Mouse (Mus musculus): ENCODE results near the gene Brd1. TPM values are rescaled to one million over a fixed set of nuclear protein-coding genes. Genes with fewer than 3 reads are reported as not detected.

Gene Brd1
- polyA plus RNA-seq, 1 experiment from 2014 or later, result 23.6 TPM

- H3K9me3 ChIP-seq (ENCODE audit: control insufficient read depth, low read length), result no peaks in the 10 kb centered on the region
- no peak overlapping the region for H3K9ac ChIP-seq (ENCODE audit: low read length)
- H3K27me3 ChIP-seq (replicated peaks; ENCODE audit: control insufficient read depth, insufficient read depth, low read length), result peaks cover 3% of the 10 kb centered on the region; the same call in 1 of the 2 replicates
- no peak overlapping the region for H3K4me3 ChIP-seq (ENCODE audit: low read depth, low read length)
- H3K27ac ChIP-seq (ENCODE audit: low read depth), result no peak overlapping the region
- H3K4me1 ChIP-seq (replicated peaks; ENCODE audit: control insufficient read depth, insufficient read depth, low read length), result no peaks in the 10 kb centered on the region
- no peak for ATAC-seq (replicated peaks; ENCODE audit: low FRiP score, low TSS enrichment, low read depth)
- H3K36me3 ChIP-seq (ENCODE audit: control insufficient read depth, insufficient read depth, low read length), result no peaks in the 10 kb centered on the region
- 31% methylated on average over 11 of the region's 11 CpGs for WGBS
- DNase-seq (ENCODE audit: low spot score), result no peak
- no peak overlapping the region for H3K4me2 ChIP-seq (ENCODE audit: low read length)
These were observed 71.0 kb downstream of the Brd1 start for GRCm38 (mm10) chr15:88663041-88663440.

GRCm38 (mm10) chr15:88662111-88662850, 71.8 kb downstream of the Brd1 start:
- H3K4me2 ChIP-seq (ENCODE audit: low read length), result peak overlapping the region; percentile 18; the same call in 1 of the 2 replicates
- WGBS, result 4% methylated on average over 22 of the region's 22 CpGs
- H3K9me3 ChIP-seq (ENCODE audit: control insufficient read depth, low read length), result no peaks in the 10 kb centered on the region
- no peak for ATAC-seq (replicated peaks; ENCODE audit: low FRiP score, low TSS enrichment, low read depth)
- H3K9ac ChIP-seq (ENCODE audit: low read length), result no peak overlapping the region
- no peak overlapping the region for H3K4me3 ChIP-seq (ENCODE audit: low read depth, low read length)
- H3K27ac ChIP-seq (ENCODE audit: low read depth), result no peak overlapping the region
- peak; percentile 76 for DNase-seq (ENCODE audit: low spot score)
- peaks cover 3% of the 10 kb centered on the region; the same call in 1 of the 2 replicates for H3K27me3 ChIP-seq (replicated peaks; ENCODE audit: control insufficient read depth, insufficient read depth, low read length)
- no peaks in the 10 kb centered on the region for H3K36me3 ChIP-seq (ENCODE audit: control insufficient read depth, insufficient read depth, low read length)
- H3K4me1 ChIP-seq (replicated peaks; ENCODE audit: control insufficient read depth, insufficient read depth, low read length), result no peaks in the 10 kb centered on the region

GRCm38 (mm10) chr15:88661654-88662053, 72.4 kb downstream of the Brd1 start:
- Histone ChIP-seq H3K9ac (ENCODE audit: low read length) (no peak overlapping the region), H3K4me1 (replicated peaks; ENCODE audit: control insufficient read depth, insufficient read depth, low read length) (no peaks in the 10 kb centered on the region), H3K4me2 (ENCODE audit: low read length) (no peak overlapping the region), H3K27ac (ENCODE audit: low read depth) (no peak overlapping the region), H3K36me3 (ENCODE audit: control insufficient read depth, insufficient read depth, low read length) (no peaks in the 10 kb centered on the region), H3K9me3 (ENCODE audit: control insufficient read depth, low read length) (no peaks in the 10 kb centered on the region), H3K4me3 (ENCODE audit: low read depth, low read length) (no peak overlapping the region), H3K27me3 (replicated peaks; ENCODE audit: control insufficient read depth, insufficient read depth, low read length) (peaks cover 3% of the 10 kb centered on the region; the same call in 1 of the 2 replicates)
- 61% methylated on average over 3 of the region's 3 CpGs for WGBS
- no peak for ATAC-seq (replicated peaks; ENCODE audit: low FRiP score, low TSS enrichment, low read depth)
- DNase-seq (ENCODE audit: low spot score), result no peak

GRCm38 (mm10) chr15:88652006-88652405, 82.0 kb downstream of the Brd1 start:
- Histone ChIP-seq H3K4me3 (ENCODE audit: low read depth, low read length) (no peak overlapping the region), H3K4me1 (replicated peaks; ENCODE audit: control insufficient read depth, insufficient read depth, low read length) (no peaks in the 10 kb centered on the region), H3K4me2 (ENCODE audit: low read length) (no peak overlapping the region), H3K9ac (ENCODE audit: low read length) (no peak overlapping the region), H3K27me3 (replicated peaks; ENCODE audit: control insufficient read depth, insufficient read depth, low read length) (no peaks in the 10 kb centered on the region), H3K36me3 (ENCODE audit: control insufficient read depth, insufficient read depth, low read length) (no peaks in the 10 kb centered on the region), H3K9me3 (ENCODE audit: control insufficient read depth, low read length) (no peaks in the 10 kb centered on the region), H3K27ac (ENCODE audit: low read depth) (no peak overlapping the region)
- ATAC-seq (replicated peaks; ENCODE audit: low FRiP score, low TSS enrichment, low read depth), result no peak
- WGBS, result 46% methylated on average over 5 of the region's 5 CpGs
- DNase-seq (ENCODE audit: low spot score), result peak; percentile 61

- Histone ChIP-seq H3K4me2 (ENCODE audit: low read length) (no peak overlapping the region), H3K36me3 (ENCODE audit: control insufficient read depth, insufficient read depth, low read length) (no peaks in the 10 kb centered on the region), H3K27me3 (replicated peaks; ENCODE audit: control insufficient read depth, insufficient read depth, low read length) (no peaks in the 10 kb centered on the region), H3K9ac (ENCODE audit: low read length) (no peak overlapping the region), H3K27ac (ENCODE audit: low read depth) (no peak overlapping the region), H3K9me3 (ENCODE audit: control insufficient read depth, low read length) (no peaks in the 10 kb centered on the region), H3K4me1 (replicated peaks; ENCODE audit: control insufficient read depth, insufficient read depth, low read length) (no peaks in the 10 kb centered on the region), H3K4me3 (ENCODE audit: low read depth, low read length) (no peak overlapping the region)
- DNase-seq (ENCODE audit: low spot score) (peak; percentile 83), ATAC-seq (replicated peaks; ENCODE audit: low FRiP score, low TSS enrichment, low read depth) (no peak)
- WGBS, result 20% methylated on average over 13 of the region's 13 CpGs
These were observed 83.0 kb downstream of the Brd1 start for GRCm38 (mm10) chr15:88651019-88651418.

Other genes starting within 250 kb of the Brd1 start
- gene Zdhhc25, start 133.9 kb downstream of the Brd1 start, polyA plus RNA-seq (2014; fragmentation: Nextera tagmentation; extraction: Ambion mirVana), result not detected in 2 replicates
- 19.5 and 22.2 TPM in 2 replicates for gene Zbed4, start 17.4 kb upstream of the Brd1 start, polyA plus RNA-seq (2014; fragmentation: Nextera tagmentation; extraction: Ambion mirVana)
- 11.8 and 13.6 TPM in 2 replicates for gene Alg12, start 85.1 kb upstream of the Brd1 start, polyA plus RNA-seq (2014; fragmentation: Nextera tagmentation; extraction: Ambion mirVana)
- 79.9 and 95.1 TPM in 2 replicates for gene Creld2, start 85.4 kb upstream of the Brd1 start, polyA plus RNA-seq (2014; fragmentation: Nextera tagmentation; extraction: Ambion mirVana)
- gene Pim3, start 128.0 kb upstream of the Brd1 start, polyA plus RNA-seq (2014; fragmentation: Nextera tagmentation; extraction: Ambion mirVana), result 40.1 and 51.7 TPM in 2 replicates
- gene Ttll8, start 220.2 kb upstream of the Brd1 start, polyA plus RNA-seq (2014; fragmentation: Nextera tagmentation; extraction: Ambion mirVana), result not detected in 2 replicates
- gene Mlc1, start 244.8 kb upstream of the Brd1 start, polyA plus RNA-seq (2014; fragmentation: Nextera tagmentation; extraction: Ambion mirVana), result not detected in 2 replicates
- gene Mov10l1, start 248.7 kb upstream of the Brd1 start, polyA plus RNA-seq (2014; fragmentation: Nextera tagmentation; extraction: Ambion mirVana), result not detected in 2 replicates